16 mouse cellular contexts compared by ENCODE assay signal in the genomic region with DNA sequence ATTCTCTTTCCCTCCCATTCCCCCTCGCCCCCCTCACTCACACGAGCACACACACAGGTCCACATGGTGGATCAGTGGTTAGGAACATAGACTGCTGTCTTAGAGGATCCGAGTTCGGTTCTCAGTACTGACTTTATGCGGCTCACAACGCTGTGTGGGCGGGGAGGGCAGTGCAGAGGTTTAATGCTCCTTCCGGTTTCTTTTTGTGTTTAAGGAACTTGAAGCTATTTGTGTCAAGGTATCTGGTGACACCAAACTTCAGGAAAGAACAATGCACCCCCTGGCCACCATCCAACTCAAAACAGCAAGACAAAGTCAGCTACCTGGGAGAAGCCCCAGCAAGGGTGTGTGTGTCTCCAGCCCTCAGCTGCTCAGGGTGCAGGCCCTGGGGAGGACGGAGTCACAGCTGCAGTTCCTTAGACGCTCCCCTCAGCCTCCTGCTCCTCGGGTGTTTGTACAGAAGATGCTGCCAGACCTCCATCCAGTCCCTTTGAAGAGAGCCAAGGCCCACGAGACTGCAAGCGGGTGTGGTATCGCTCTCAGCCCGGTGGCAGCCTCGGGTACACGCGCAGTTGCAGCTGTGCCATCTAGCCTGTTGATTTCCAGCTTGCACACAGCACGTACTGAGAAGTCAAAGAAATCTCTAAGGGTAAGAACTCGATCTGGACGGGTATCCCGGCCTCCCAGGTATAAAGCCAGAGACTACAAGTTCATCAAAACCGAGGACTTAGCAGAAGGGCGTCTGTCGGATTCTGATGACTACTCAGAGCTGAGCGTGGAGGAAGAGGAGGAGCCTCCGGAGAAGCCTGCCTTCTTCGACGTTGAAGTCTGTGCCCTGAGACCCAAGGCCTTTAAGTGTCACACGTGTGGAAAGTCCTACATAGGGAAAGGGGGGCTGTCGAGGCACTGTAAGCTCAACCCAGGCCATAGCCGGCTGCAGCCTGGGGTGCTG. TPM values are rescaled to one million over a fixed set of nuclear protein-coding genes. Genes with fewer than 3 reads are reported as not detected.
DNase-seq lines count a peak whose midpoint lies in the region; ATAC-seq lines count a peak whose summit lies in the region.
"Had no signal": no experiment of that assay in that cellular context is flagged by ENCODE, and none has a peak within 500 bp of the region (broad histone marks: within the 10 kb centered on the region; RNA-seq: fewer than 3 reads in every experiment).

No protein-coding gene starts in this region.

- no peaks in the 10 kb centered on the region for H3K9me3 ChIP-seq in embryonic facial prominence, embryonic 12.5 days
- H3K9me3 ChIP-seq in embryonic facial prominence, embryonic 10.5 days = no peaks in the 10 kb centered on the region
- H3K9me3 ChIP-seq: forebrain, embryonic 10.5 days; heart, embryonic 12.5 days; lung, embryonic 15.5 days had no signal

- peaks cover 67% of the 10 kb centered on the region; the same call in 1 of the 2 replicates for H3K79me2 ChIP-seq in macrophage (ENCODE audit: inconsistent target)

- no peak overlapping the region; the same call in 1 of the 2 replicates for H3K9ac ChIP-seq in embryonic facial prominence, embryonic 12.5 days
- H3K9ac ChIP-seq: heart, embryonic 12.5 days; lung, embryonic 15.5 days had no signal

- peaks cover 7% of the 10 kb centered on the region for H3K4me1 ChIP-seq in embryonic facial prominence, embryonic 12.5 days
- peaks cover 17% of the 10 kb centered on the region for H3K4me1 ChIP-seq in embryonic facial prominence, embryonic 10.5 days

- no peak overlapping the region for H3K4me3 ChIP-seq in embryonic facial prominence, embryonic 12.5 days
- no peak overlapping the region for H3K4me3 ChIP-seq in embryonic facial prominence, embryonic 10.5 days
- no peak overlapping the region for H3K4me3 ChIP-seq in macrophage (ENCODE audit: inconsistent target)
- H3K4me3 ChIP-seq: forebrain, embryonic 10.5 days; heart, embryonic 12.5 days; layer of hippocampus, adult 2 months; lung, embryonic 15.5 days had no signal

- H3K36me3 ChIP-seq in embryonic facial prominence, embryonic 12.5 days = peaks cover 25% of the 10 kb centered on the region
- peaks cover 25% of the 10 kb centered on the region for H3K36me3 ChIP-seq in embryonic facial prominence, embryonic 10.5 days (replicated peaks)
- H3K36me3 ChIP-seq in macrophage (ENCODE audit: inconsistent target) = 0 out of 2 replicates have a peak, but pooled peaks cover 11% of the 10 kb centered on the region

- no peak for ATAC-seq in embryonic facial prominence, embryonic 12.5 days (ENCODE audit: insufficient number of reproducible peaks, insufficient read depth, low FRiP score, low TSS enrichment)

- 0 out of 2 replicates have a peak overlapping the region, but pooled peaks have one; percentile 1 for H3K27ac ChIP-seq in embryonic facial prominence, embryonic 12.5 days
- no peak overlapping the region for H3K27ac ChIP-seq in embryonic facial prominence, embryonic 10.5 days (replicated peaks)
- peak overlapping the region; percentile 38 for H3K27ac ChIP-seq in macrophage
- H3K27ac ChIP-seq: forebrain, embryonic 10.5 days; layer of hippocampus, adult 2 months; lung, embryonic 15.5 days had no signal

- WGBS in embryonic facial prominence, embryonic 12.5 days = 87% methylated on average over 32 of the region's 32 CpGs
- WGBS in embryonic facial prominence, embryonic 10.5 days = 88% methylated on average over 32 of the region's 32 CpGs
- WGBS in macrophage (ENCODE audit: missing documents) = 66% methylated on average over 31 of the region's 32 CpGs

- no peaks in the 10 kb centered on the region for H3K27me3 ChIP-seq in embryonic facial prominence, embryonic 12.5 days
- H3K27me3 ChIP-seq in embryonic facial prominence, embryonic 10.5 days (replicated peaks; ENCODE audit: low read depth, poor library complexity, severe bottlenecking) = no peaks in the 10 kb centered on the region
- H3K27me3 ChIP-seq: heart, embryonic 12.5 days; lung, embryonic 15.5 days had no signal

- no peak for DNase-seq in embryonic facial prominence, embryonic 10.5 days (ENCODE audit: low spot score)
- DNase-seq in A20 (ENCODE audit: low read depth, low spot score) (peak; percentile 84), ZHBTc4 (ENCODE audit: low read depth, low spot score) (peak; percentile 56)
- DNase-seq in kidney, postnatal 10 days = no peak
- no peak for DNase-seq in cerebellum, postnatal 4 days (ENCODE audit: low spot score in 2 of 2)
- DNase-seq in frontal cortex, postnatal 25 days (ENCODE audit: low spot score in 2 of 2) = no peak
- DNase-seq: adrenal gland, postnatal 10 days; gastrocnemius, postnatal 10 days; kidney, adult 11 months had no signal

- H3K4me2 ChIP-seq in embryonic facial prominence, embryonic 12.5 days (replicated peaks) = no peak overlapping the region
- H3K4me2 ChIP-seq: heart, embryonic 12.5 days; lung, embryonic 15.5 days; midbrain, embryonic 11.5 days had no signal

RNA-seq across cellular contexts. Expression of a gene that starts 5.0 kb away (rescaled TPM):
- polyA plus RNA-seq in embryonic facial prominence, embryonic 12.5 days (2016; fragmentation: Nextera tagmentation; extraction: Ambion mirVana) = 8.9 and 9.0 TPM in 2 replicates
- 5.6 and 6.1 TPM in 2 replicates for polyA plus RNA-seq in embryonic facial prominence, embryonic 10.5 days (2016; fragmentation: Nextera tagmentation; extraction: Ambion mirVana)
- total RNA-seq in macrophage (2018; cell fraction: chromatin; rRNA removed) = 10 to 100 TPM; 16.2 to 68.1 (median 35.9) TPM
- 10 to 100 TPM in 13 of 26 experiments, 1 to 10 TPM in 13; 3.2 to 13.5 (median 10.4) TPM for total RNA-seq in macrophage (2018; cell fraction: cytosol; rRNA removed)
- total RNA-seq in macrophage (2018; cell fraction: nucleus; rRNA removed) = 10 to 100 TPM in 25 of 26 experiments, 1 to 10 TPM in 1; 9.0 to 46.7 (median 24.5) TPM
- polyA plus RNA-seq in macrophage (2018) = 7.8 to 12.1 TPM (median 10.8 TPM) in 3 replicates

RNA-seq across cellular contexts. Expression of a gene that starts 14.3 kb away (rescaled TPM):
- polyA plus RNA-seq in embryonic facial prominence, embryonic 12.5 days (2016; fragmentation: Nextera tagmentation; extraction: Ambion mirVana) = 6.2 and 7.2 TPM in 2 replicates
- polyA plus RNA-seq in embryonic facial prominence, embryonic 10.5 days (2016; fragmentation: Nextera tagmentation; extraction: Ambion mirVana) = 7.2 and 10.1 TPM in 2 replicates
- total RNA-seq in macrophage (2018; cell fraction: chromatin; rRNA removed) = 10 to 100 TPM in 4 of 26 experiments, 1 to 10 TPM in 21, under 1 TPM in 1; 0.37 to 12.4 (median 3.3) TPM
- total RNA-seq in macrophage (2018; cell fraction: cytosol; rRNA removed) = 1 to 10 TPM in 21 of 26 experiments, under 1 TPM in 5; 0.50 to 3.6 (median 1.4) TPM
- total RNA-seq in macrophage (2018; cell fraction: nucleus; rRNA removed) = 10 to 100 TPM in 1 of 26 experiments, 1 to 10 TPM in 23, under 1 TPM in 1, not detected in 1; 0.65 to 12.3 (median 2.7) TPM
- polyA plus RNA-seq in macrophage (2018) = 0.96 to 4.8 TPM (median 3.3 TPM) in 3 replicates

RNA-seq across cellular contexts. Expression of a gene that starts 33.9 kb away (rescaled TPM):
- polyA plus RNA-seq in embryonic facial prominence, embryonic 12.5 days (2016; fragmentation: Nextera tagmentation; extraction: Ambion mirVana) = 70.0 and 75.6 TPM in 2 replicates
- 86.9 and 91.3 TPM in 2 replicates for polyA plus RNA-seq in embryonic facial prominence, embryonic 10.5 days (2016; fragmentation: Nextera tagmentation; extraction: Ambion mirVana)
- 10 to 100 TPM; 12.3 to 74.4 (median 39.2) TPM for total RNA-seq in macrophage (2018; cell fraction: chromatin; rRNA removed)
- total RNA-seq in macrophage (2018; cell fraction: cytosol; rRNA removed) = 10 to 100 TPM; 16.3 to 33.1 (median 25.2) TPM
- 10 to 100 TPM; 11.8 to 58.3 (median 26.9) TPM for total RNA-seq in macrophage (2018; cell fraction: nucleus; rRNA removed)
- polyA plus RNA-seq in macrophage (2018) = 21.8 to 58.2 TPM (median 41.8 TPM) in 3 replicates

RNA-seq across cellular contexts. Expression of a gene that starts 34.0 kb away (rescaled TPM):
- 5.7 and 6.2 TPM in 2 replicates for polyA plus RNA-seq in embryonic facial prominence, embryonic 12.5 days (2016; fragmentation: Nextera tagmentation; extraction: Ambion mirVana)
- polyA plus RNA-seq in embryonic facial prominence, embryonic 10.5 days (2016; fragmentation: Nextera tagmentation; extraction: Ambion mirVana) = 6.2 and 6.5 TPM in 2 replicates
- 10 to 100 TPM; 20.8 to 92.3 (median 59.4) TPM for total RNA-seq in macrophage (2018; cell fraction: chromatin; rRNA removed)
- total RNA-seq in macrophage (2018; cell fraction: cytosol; rRNA removed) = 10 to 100 TPM in 20 of 26 experiments, 1 to 10 TPM in 6; 4.6 to 18.7 (median 11.7) TPM
- 10 to 100 TPM; 12.2 to 47.7 (median 33.1) TPM for total RNA-seq in macrophage (2018; cell fraction: nucleus; rRNA removed)
- 6.3 to 9.4 TPM (median 7.8 TPM) in 3 replicates for polyA plus RNA-seq in macrophage (2018)

Comparison
In these comparisons a context has a peak if more than half of its experiments do, and no peak if none do; other contexts are left out.
1. DNase-seq: peak in A20 (single experiment) and ZHBTc4 (single experiment); none in embryonic facial prominence, embryonic 10.5 days (single experiment), kidney, postnatal 10 days (single experiment), cerebellum, postnatal 4 days (0 of 2) and frontal cortex, postnatal 25 days (0 of 2).